Mouse (Mus musculus) heart, embryonic 16.5 days (tissue): Measurements from ENCODE around the gene Sntb2. TPM values are rescaled to one million over a fixed set of nuclear protein-coding genes. Genes with fewer than 3 reads are reported as not detected.

ENCODE experiments used
- ATAC-seq: fragments of 200-750 bp; cut with Nextera tagmentation; replicated peaks from 2 replicates; pipeline ENCODE4 v1.8.0; 2017; ENCODE audit warnings: moderate number of reproducible peaks; ENCODE audit not compliant: insufficient read depth, low FRiP score; ENCODE audit errors: extremely low read depth
- H3K27ac ChIP-seq: fragments of 300-500 bp; sonication (generic); 2 replicates; pipeline ENCODE4 v1.5.1; 2014; ENCODE audit warnings: mild to moderate bottlenecking, low read length, control low read depth, moderate library complexity
- H3K27me3 ChIP-seq: fragments of 300-500 bp; sonication (generic); 2 replicates; pipeline ENCODE4 v1.6.1; 2014; ENCODE audit warnings: low read length, mixed read lengths; ENCODE audit not compliant: control insufficient read depth, insufficient read depth
- H3K36me3 ChIP-seq: fragments of 300-500 bp; sonication (generic); 2 replicates; pipeline ENCODE4 v1.6.1; 2014; ENCODE audit not compliant: control insufficient read depth, insufficient read depth
- H3K4me1 ChIP-seq: fragments of 300-500 bp; sonication (generic); 2 replicates; pipeline ENCODE4 v1.6.1; 2014; ENCODE audit warnings: low read length, mixed read lengths; ENCODE audit not compliant: control insufficient read depth, insufficient read depth
- H3K4me2 ChIP-seq: fragments of 300-500 bp; sonication (generic); 2 replicates; pipeline ENCODE4 v1.6.1; 2014; ENCODE audit warnings: low read depth, mild to moderate bottlenecking, control low read depth, low read length
- H3K4me3 ChIP-seq: fragments of 300-500 bp; sonication (generic); 2 replicates; pipeline ENCODE4 v1.5.1; 2014; ENCODE audit warnings: mild to moderate bottlenecking, control low read depth, low read length
- H3K9ac ChIP-seq: fragments of 300-500 bp; sonication (generic); 2 replicates; pipeline ENCODE4 v1.6.1; 2014; ENCODE audit warnings: low read length, control low read depth
- H3K9me3 ChIP-seq: fragments of 300-500 bp; sonication (generic); replicated peaks from 2 replicates; pipeline ENCODE4 v1.6.1; 2016; ENCODE audit warnings: low read length; ENCODE audit not compliant: control insufficient read depth
- WGBS: fragments of 180-500 bp; shearing (Covaris S2); extraction: QIAGEN DNeasy Blood & Tissue Kit; methylation state at CpG from one replicate; pipeline ENCODE4 v1.1.7; 2014; 5-methylcytosine and 5-hydroxymethylcytosine counted together
- polyA plus RNA-seq: library from polyadenylated mRNA; unstranded; fragments of >200 nt; fragmentation: Nextera tagmentation; extraction: Ambion mirVana; gene quantifications from 2 replicates; pipeline ENCODE4 v1.2.1, GENCODE M21; 2015

The Sntb2 gene
- polyA plus RNA-seq, 1 experiment from 2014 or later: 11.7 TPM

DNA sequence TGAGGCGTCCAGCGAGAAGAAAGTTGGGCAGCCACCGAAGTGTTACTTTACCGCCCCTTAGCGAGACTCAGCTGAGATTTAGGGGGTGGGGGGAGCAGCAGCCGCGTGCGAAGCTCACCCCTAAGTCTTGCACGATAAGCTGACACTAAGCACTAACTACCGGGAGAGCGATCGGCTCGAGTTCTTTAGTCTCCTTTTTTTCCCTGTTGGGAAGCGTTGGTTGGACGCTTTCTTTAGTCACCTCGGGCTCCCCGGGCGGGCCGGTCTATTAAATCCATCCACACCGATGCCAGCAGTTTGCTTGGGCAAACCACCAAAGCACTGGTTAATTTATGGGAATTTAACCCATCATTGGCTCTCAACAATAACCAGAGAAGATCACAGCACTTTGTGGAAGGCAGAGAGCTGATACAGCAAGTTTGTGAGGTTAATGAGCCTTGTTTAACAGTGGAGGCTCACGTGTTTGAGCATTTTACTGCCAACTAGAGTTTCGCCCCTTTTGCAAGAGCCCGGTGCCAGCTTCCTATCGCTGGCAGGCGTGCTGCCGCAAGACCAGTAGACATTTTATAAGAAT, 1.0 kb downstream of the Sntb2 start:
- H3K4me1 ChIP-seq: peaks cover 21% of the 10 kb centered on the region
- ATAC-seq: no peak

GRCm38 (mm10) chr8:106937081-106937800, 1.7 kb downstream of the Sntb2 start:
- Histone ChIP-seq H3K9ac (peak overlapping the region; percentile 94), H3K36me3 (no peaks in the 10 kb centered on the region), H3K27me3 (no peaks in the 10 kb centered on the region), H3K4me2 (peak overlapping the region; percentile 80), H3K27ac (0 out of 2 replicates have a peak overlapping the region, but pooled peaks have one; percentile 87), H3K9me3 (no peaks in the 10 kb centered on the region), H3K4me3 (peak overlapping the region; percentile 78), H3K4me1 (peaks cover 20% of the 10 kb centered on the region)
- WGBS: 38% methylated on average over 14 of the region's 14 CpGs
- no peak for ATAC-seq

More for the DNA sequence above, 1.0 kb downstream of the Sntb2 start:
- 1% methylated on average over 26 of the region's 26 CpGs for WGBS
- Histone ChIP-seq H3K9ac (peak overlapping the region; percentile 94), H3K36me3 (no peaks in the 10 kb centered on the region), H3K4me3 (peak overlapping the region; percentile 78), H3K27me3 (no peaks in the 10 kb centered on the region), H3K9me3 (no peaks in the 10 kb centered on the region), H3K27ac (peak overlapping the region; percentile 87), H3K4me2 (peak overlapping the region; percentile 80)

DNA sequence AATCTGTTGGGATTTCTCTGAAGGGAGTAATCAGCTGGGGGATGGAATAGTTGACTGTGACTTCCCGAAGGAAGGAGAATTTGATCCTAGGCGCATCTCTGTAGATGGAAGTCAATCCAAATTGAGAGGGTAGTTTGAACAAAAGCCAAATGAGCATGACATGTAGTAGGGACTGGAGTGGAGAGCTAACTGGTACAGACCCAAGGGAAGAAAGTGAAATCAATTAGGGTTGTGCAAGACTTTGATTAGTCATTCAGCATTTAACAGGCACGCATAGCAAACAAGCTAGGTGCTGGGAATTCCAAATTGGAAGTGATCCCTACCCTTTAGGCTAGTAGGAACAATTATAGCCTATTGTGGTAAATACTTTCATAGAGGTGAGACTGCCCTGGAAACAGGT, 6.3 kb downstream of the Sntb2 start:
- Histone ChIP-seq H3K4me3 (no peak overlapping the region), H3K4me2 (no peak overlapping the region), H3K27me3 (no peaks in the 10 kb centered on the region), H3K4me1 (peaks cover 17% of the 10 kb centered on the region), H3K9me3 (no peaks in the 10 kb centered on the region), H3K27ac (no peak overlapping the region), H3K36me3 (no peaks in the 10 kb centered on the region), H3K9ac (no peak overlapping the region)
- ATAC-seq: no peak
- WGBS: 90% methylated on average over 3 of the region's 3 CpGs

- no peak overlapping the region for H3K9ac ChIP-seq
- peaks cover 4% of the 10 kb centered on the region; the same call in 1 of the 2 replicates for H3K4me1 ChIP-seq
- WGBS: 81% methylated on average over 3 of the region's 3 CpGs
- no peak overlapping the region for H3K4me3 ChIP-seq
- no peak overlapping the region for H3K4me2 ChIP-seq
- no peaks in the 10 kb centered on the region for H3K36me3 ChIP-seq
- ATAC-seq: no peak
- peak overlapping the region; percentile 54; the same call in 1 of the 2 replicates for H3K27ac ChIP-seq
- H3K9me3 ChIP-seq: no peaks in the 10 kb centered on the region
- no peaks in the 10 kb centered on the region for H3K27me3 ChIP-seq
These were observed 8.4 kb downstream of the Sntb2 start for GRCm38 (mm10) chr8:106943874-106944418.

DNA sequence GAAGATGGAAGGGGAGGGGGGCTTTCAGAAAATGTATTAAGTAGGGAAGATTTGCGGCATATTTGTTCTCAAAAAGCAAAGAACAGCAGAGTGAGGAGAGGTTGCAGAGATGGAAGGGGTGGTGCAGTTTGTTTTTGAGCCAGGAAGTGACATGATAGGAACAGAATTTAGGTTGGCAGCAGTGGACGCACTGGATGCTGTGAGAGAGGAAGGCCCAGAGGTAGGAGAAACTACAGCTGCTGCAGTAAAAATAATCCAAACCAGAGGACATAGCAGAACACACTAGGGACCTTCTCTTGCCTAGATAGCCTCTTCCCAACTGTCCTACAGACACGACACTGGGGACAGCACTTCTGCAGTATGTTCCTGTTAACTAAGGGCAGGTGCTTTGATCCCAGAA, 9.2 kb downstream of the Sntb2 start:
- H3K4me1 ChIP-seq: peaks cover 4% of the 10 kb centered on the region; the same call in 1 of the 2 replicates
- H3K9ac ChIP-seq: no peak overlapping the region
- ATAC-seq: 0 out of 2 replicates have a peak, but pooled peaks have one; percentile 10
- H3K36me3 ChIP-seq: no peaks in the 10 kb centered on the region
- no peaks in the 10 kb centered on the region for H3K27me3 ChIP-seq
- H3K4me2 ChIP-seq: no peak overlapping the region
- peak overlapping the region; percentile 59; the same call in 1 of the 2 replicates for H3K27ac ChIP-seq
- no peaks in the 10 kb centered on the region for H3K9me3 ChIP-seq
- 56% methylated on average over 3 of the region's 3 CpGs for WGBS
- H3K4me3 ChIP-seq: no peak overlapping the region

DNA sequence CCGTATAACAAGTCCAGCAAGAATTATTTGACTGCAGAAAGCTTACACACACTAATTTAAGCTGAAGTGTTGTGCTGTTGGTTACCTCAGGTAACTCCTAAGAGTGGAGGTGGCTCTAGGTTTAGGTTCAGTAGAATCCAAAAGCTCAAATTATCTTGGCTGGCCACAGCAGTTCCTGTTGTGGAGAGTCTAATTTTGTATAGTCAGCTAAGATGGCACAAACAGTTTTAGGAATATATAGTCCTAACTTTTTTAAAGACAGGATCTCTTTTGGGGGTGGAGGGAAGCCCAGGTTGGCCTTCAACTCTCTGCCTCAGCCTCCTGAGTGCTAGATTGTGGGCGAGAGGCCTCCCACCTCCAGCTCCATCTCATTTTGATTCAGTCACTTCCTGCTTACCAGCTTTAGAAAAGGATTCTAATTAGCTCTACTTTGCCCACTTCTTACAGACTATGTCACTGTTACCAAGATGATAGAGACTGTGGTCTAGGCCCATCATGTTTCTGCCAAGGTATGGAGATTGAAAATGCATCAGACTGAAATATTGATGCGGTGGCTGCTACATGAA, 13.2 kb downstream of the Sntb2 start:
- H3K27ac ChIP-seq: no peak overlapping the region
- ATAC-seq: no peak
- H3K27me3 ChIP-seq: no peaks in the 10 kb centered on the region
- no peak overlapping the region for H3K4me2 ChIP-seq
- H3K4me1 ChIP-seq: peaks cover 4% of the 10 kb centered on the region; the same call in 1 of the 2 replicates
- no peaks in the 10 kb centered on the region for H3K36me3 ChIP-seq
- H3K4me3 ChIP-seq: no peak overlapping the region
- WGBS: 80% methylated on average over 3 of the region's 3 CpGs
- no peaks in the 10 kb centered on the region for H3K9me3 ChIP-seq
- no peak overlapping the region for H3K9ac ChIP-seq

DNA sequence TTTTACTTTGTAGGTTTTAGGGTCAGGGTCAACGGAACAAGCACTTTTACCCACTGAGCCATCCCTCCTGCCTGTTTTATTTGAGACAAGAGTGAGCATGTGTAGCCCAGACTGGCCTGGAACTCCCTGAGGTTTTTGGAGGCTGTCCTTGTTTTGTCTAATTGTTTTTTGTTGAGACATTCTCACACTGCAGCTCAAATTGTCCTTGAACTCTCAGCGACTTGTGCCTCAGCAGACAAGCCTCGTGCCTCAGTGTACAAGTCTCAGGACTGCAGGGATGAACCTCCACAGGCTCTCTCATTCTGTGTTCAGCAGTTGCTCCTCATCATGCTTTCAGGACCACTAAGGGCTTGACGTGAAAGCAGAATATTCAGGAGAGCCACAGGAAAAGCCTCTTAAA, 16.2 kb downstream of the Sntb2 start:
- Histone ChIP-seq H3K4me3 (no peak overlapping the region), H3K4me2 (no peak overlapping the region), H3K36me3 (no peaks in the 10 kb centered on the region), H3K4me1 (no peaks in the 10 kb centered on the region), H3K9ac (no peak overlapping the region), H3K9me3 (no peaks in the 10 kb centered on the region), H3K27me3 (no peaks in the 10 kb centered on the region), H3K27ac (no peak overlapping the region)
- 68% methylated on average over 4 of the region's 4 CpGs for WGBS
- ATAC-seq: no peak

- H3K4me1 ChIP-seq: no peaks in the 10 kb centered on the region
- H3K36me3 ChIP-seq: no peaks in the 10 kb centered on the region
- H3K4me2 ChIP-seq: no peak overlapping the region
- H3K27ac ChIP-seq: no peak overlapping the region
- no peak for ATAC-seq
- no peak overlapping the region for H3K9ac ChIP-seq
- no peaks in the 10 kb centered on the region for H3K27me3 ChIP-seq
- WGBS: 64% methylated on average over 4 of the region's 4 CpGs
- H3K9me3 ChIP-seq: no peaks in the 10 kb centered on the region
- no peak overlapping the region for H3K4me3 ChIP-seq
These were observed 18.0 kb downstream of the Sntb2 start for GRCm38 (mm10) chr8:106953571-106953970.

- ATAC-seq: no peak
- 80% methylated on average over 3 of the region's 3 CpGs for WGBS
These were observed 21.5 kb downstream of the Sntb2 start for GRCm38 (mm10) chr8:106957086-106957485.

More at GRCm38 (mm10) chr8:106957086-106957485, 21.5 kb downstream of the Sntb2 start:
- Histone ChIP-seq H3K27ac (no peak overlapping the region), H3K4me1 (no peaks in the 10 kb centered on the region), H3K36me3 (no peaks in the 10 kb centered on the region), H3K27me3 (no peaks in the 10 kb centered on the region), H3K9me3 (no peaks in the 10 kb centered on the region), H3K4me3 (no peak overlapping the region), H3K9ac (no peak overlapping the region), H3K4me2 (no peak overlapping the region)
